Mouse (Mus musculus): ENCODE data around the gene Zdhhc9. TPM values are rescaled to one million over a fixed set of nuclear protein-coding genes. Genes with fewer than 3 reads are reported as not detected.

The Zdhhc9 gene
- total and polyA plus RNA-seq, 3 experiments: 3.5 to 13.9 (median 4.5) TPM

DNA sequence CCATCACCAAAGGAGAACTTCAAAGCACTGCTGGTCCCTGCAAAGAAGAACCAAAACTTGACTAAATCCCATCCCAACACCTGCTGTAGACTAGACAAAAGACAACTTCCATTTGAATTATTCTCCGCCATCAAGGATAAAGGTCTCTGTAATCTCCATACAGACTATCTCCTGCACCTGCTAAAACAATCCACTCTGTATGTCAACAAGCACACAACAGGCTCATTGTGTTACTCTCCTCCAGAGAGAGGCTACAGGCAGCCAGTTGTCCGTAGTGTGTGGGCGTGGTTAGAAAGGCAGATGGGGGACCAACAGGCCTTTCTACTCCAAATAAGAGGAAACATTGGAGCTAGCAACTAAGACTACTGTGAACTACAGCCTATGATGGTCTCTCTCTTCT, 10.8 kb downstream of the Zdhhc9 start:
- no peak for DNase-seq (ENCODE audit: extremely low read depth)
- H3K4me3 ChIP-seq (replicated peaks in 1 of 3; ENCODE audit: low read depth in 2 of 3, low read length in 2 of 3, poor library complexity in 1 of 3): no peak overlapping the region
- H3K27ac ChIP-seq (ENCODE audit: insufficient read depth, low read depth): no peak overlapping the region
- no peak overlapping the region for H3K9ac ChIP-seq (ENCODE audit: insufficient read depth, low read depth)
- no peaks in the 10 kb centered on the region for H3K27me3 ChIP-seq (replicated peaks)
- no peak overlapping the region for H3K4me2 ChIP-seq (ENCODE audit: insufficient read depth, low read depth, poor library complexity, severe bottlenecking)
- H3K79me2 ChIP-seq (replicated peaks; ENCODE audit: control insufficient read depth, extremely low read depth, insufficient read depth, poor library complexity, severe bottlenecking): 0 out of 2 replicates have a peak, but pooled peaks cover 3% of the 10 kb centered on the region
- in situ Hi-C loops (cut with MboI; ENCODE audit: low pct_ligation_motif_present, low pct_unique_long_range_greater_than_20kb, low sequenced_read_pairs): no loop called here
- H3K4me1 ChIP-seq (ENCODE audit: control insufficient read depth in 1 of 2, insufficient read depth in 2 of 2): peaks cover 0 to 3% of the 10 kb centered on the region in 2 experiments; a peak in 1 of 4 replicates
- no peak for TF ChIP-seq MAX (IDR thresholded peaks at IDR 0.05; ENCODE audit: low read length)
- no peak for TF ChIP-seq USF1 (IDR thresholded peaks at IDR 0.05; ENCODE audit: low read depth, low read length)
- no peak for TF ChIP-seq RAD21 (IDR thresholded peaks at IDR 0.05; ENCODE audit: low read depth, low read length)
- TF ChIP-seq IRF4 (IDR thresholded peaks at IDR 0.05; ENCODE audit: low read depth, low read length): no peak
- no peak for TF ChIP-seq JUND (conservative IDR thresholded peaks at IDR 0.05; ENCODE audit: low read depth, low read length)
- TF ChIP-seq MXI1 (IDR thresholded peaks at IDR 0.05; ENCODE audit: low read depth, low read length): no peak
- no peak for TF ChIP-seq EP300 (IDR thresholded peaks at IDR 0.05; ENCODE audit: low read length)
- TF ChIP-seq POLR2A (IDR thresholded peaks at IDR 0.05; ENCODE audit: low read depth, low read length): no peak
- TF ChIP-seq MEF2A (IDR thresholded peaks at IDR 0.05; ENCODE audit: borderline replicate concordance, low read depth, low read length): no peak
- no peak for TF ChIP-seq CHD2 (IDR thresholded peaks at IDR 0.05; ENCODE audit: low read length)
- no peak for TF ChIP-seq SIN3A (IDR thresholded peaks at IDR 0.05; ENCODE audit: low read length)
- TF ChIP-seq USF2 (conservative IDR thresholded peaks at IDR 0.05; ENCODE audit: low read depth, low read length): no peak
- TF ChIP-seq MYC (IDR thresholded peaks at IDR 0.05; ENCODE audit: low read depth, low read length): no peak
- no peak for TF ChIP-seq ZKSCAN1 (IDR thresholded peaks at IDR 0.05; ENCODE audit: borderline replicate concordance, low read depth, low read length)
- TF ChIP-seq ZMIZ1 (IDR thresholded peaks at IDR 0.05; ENCODE audit: low read depth, low read length): no peak
- TF ChIP-seq RCOR1 (conservative IDR thresholded peaks at IDR 0.05; ENCODE audit: low read depth, low read length): no peak
- TF ChIP-seq MAZ (IDR thresholded peaks at IDR 0.05; ENCODE audit: low read depth, low read length): no peak
- dilution Hi-C loops (cut with MboI; ENCODE audit: extremely low pct_ligation_motif_present, extremely low pct_unique_long_range_greater_than_20kb, low sequenced_read_pairs): no loop called here
- peaks cover 9 to 60% of the 10 kb centered on the region in 2 experiments for H3K36me3 ChIP-seq (replicated peaks in 1 of 2; ENCODE audit: control insufficient read depth in 1 of 2, insufficient read depth in 1 of 2, low read length in 1 of 2)
- no peaks in the 10 kb centered on the region for H3K9me3 ChIP-seq (replicated peaks; ENCODE audit: low read length)

- dilution Hi-C loops (cut with MboI; ENCODE audit: extremely low pct_ligation_motif_present, extremely low pct_unique_long_range_greater_than_20kb, low sequenced_read_pairs): no loop called here
Observed at GRCm38 (mm10) chrX:48193235-48194152, 15.2 kb downstream of the Zdhhc9 start.

More at GRCm38 (mm10) chrX:48193235-48194152, 15.2 kb downstream of the Zdhhc9 start:
- DNase-seq (ENCODE audit: extremely low read depth): no peak
- Histone ChIP-seq H3K9ac (ENCODE audit: insufficient read depth, low read depth) (no peak overlapping the region), H3K4me3 (replicated peaks in 1 of 3; ENCODE audit: low read depth in 2 of 3, low read length in 2 of 3, poor library complexity in 1 of 3) (no peak overlapping the region), H3K79me2 (replicated peaks; ENCODE audit: control insufficient read depth, extremely low read depth, insufficient read depth, poor library complexity, severe bottlenecking) (no peaks in the 10 kb centered on the region), H3K9me3 (replicated peaks; ENCODE audit: low read length) (no peaks in the 10 kb centered on the region), H3K36me3 (replicated peaks in 1 of 2; ENCODE audit: control insufficient read depth in 1 of 2, insufficient read depth in 1 of 2, low read length in 1 of 2) (peaks cover 16 to 69% of the 10 kb centered on the region in 2 experiments), H3K4me1 (ENCODE audit: control insufficient read depth in 1 of 2, insufficient read depth in 2 of 2) (no peaks in the 10 kb centered on the region), H3K27ac (ENCODE audit: insufficient read depth, low read depth) (no peak overlapping the region), H3K27me3 (replicated peaks) (no peaks in the 10 kb centered on the region), H3K4me2 (ENCODE audit: insufficient read depth, low read depth, poor library complexity, severe bottlenecking) (no peak overlapping the region)
- TF ChIP-seq MEF2A (IDR thresholded peaks at IDR 0.05; ENCODE audit: borderline replicate concordance, low read depth, low read length) (no peak), MAFK (IDR thresholded peaks at IDR 0.05; ENCODE audit: insufficient replicate concordance, low read length) (no peak), GABPA (IDR thresholded peaks at IDR 0.05; ENCODE audit: insufficient replicate concordance, low read depth, low read length) (no peak), NRF1 (IDR thresholded peaks at IDR 0.05; ENCODE audit: low read depth, low read length) (no peak), E2F4 (IDR thresholded peaks at IDR 0.05; ENCODE audit: insufficient replicate concordance, low read depth, low read length) (no peak), TBP (conservative IDR thresholded peaks at IDR 0.05; ENCODE audit: low read depth, low read length) (no peak), MXI1 (IDR thresholded peaks at IDR 0.05; ENCODE audit: low read depth, low read length) (no peak), CTCF (conservative IDR thresholded peaks at IDR 0.05 in 1 of 2, IDR thresholded peaks at IDR 0.05 in 1 of 2; ENCODE audit: low read depth in 2 of 2, low read length in 2 of 2) (no peak), SIN3A (IDR thresholded peaks at IDR 0.05; ENCODE audit: low read length) (no peak)
- in situ Hi-C loops (cut with MboI; ENCODE audit: low pct_ligation_motif_present, low pct_unique_long_range_greater_than_20kb, low sequenced_read_pairs): no loop called here

Data from CH12.LX (cell line).